Mouse (Mus musculus) spleen, adult 12 weeks (tissue): Measurements from ENCODE around the gene Gigyf1.
A peak's percentile ranks its signal among the peaks of the same experiment; 100 is the strongest.

Experiments
- DNase-seq: peaks from one replicate; pipeline ENCODE4 v3.0.0; 2022; ENCODE audit warnings: low spot score

Gigyf1 gene

DNA sequence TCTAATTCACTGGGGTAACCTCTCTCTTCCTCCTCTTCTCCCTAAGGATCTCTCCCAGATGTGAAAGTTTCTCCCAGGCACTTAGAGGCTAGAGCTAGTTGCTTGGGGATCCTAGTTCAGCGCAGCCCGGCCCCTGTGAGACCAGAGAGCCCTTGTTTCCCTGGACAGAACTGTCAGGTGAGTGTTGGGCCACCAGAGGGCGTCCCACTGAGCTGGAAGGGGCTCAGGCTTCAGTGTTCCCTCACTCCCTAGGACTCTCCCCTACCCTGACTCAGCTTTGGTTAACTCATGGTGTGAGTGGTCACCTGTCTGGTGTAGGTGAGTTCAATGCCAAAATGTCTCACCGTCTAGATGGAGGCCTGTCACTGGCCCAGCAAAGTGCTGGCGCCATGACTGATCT lies at the start of gene Gigyf1:
TSS of gene Gigyf1 (plus strand) at position 113 of the 400 bp plus-strand sequence.
- no peak for DNase-seq

- DNase-seq, result no peak
These were observed 46.0 kb upstream of the Gigyf1 start for GRCm38 (mm10) chr5:137472252-137472904.

DNA sequence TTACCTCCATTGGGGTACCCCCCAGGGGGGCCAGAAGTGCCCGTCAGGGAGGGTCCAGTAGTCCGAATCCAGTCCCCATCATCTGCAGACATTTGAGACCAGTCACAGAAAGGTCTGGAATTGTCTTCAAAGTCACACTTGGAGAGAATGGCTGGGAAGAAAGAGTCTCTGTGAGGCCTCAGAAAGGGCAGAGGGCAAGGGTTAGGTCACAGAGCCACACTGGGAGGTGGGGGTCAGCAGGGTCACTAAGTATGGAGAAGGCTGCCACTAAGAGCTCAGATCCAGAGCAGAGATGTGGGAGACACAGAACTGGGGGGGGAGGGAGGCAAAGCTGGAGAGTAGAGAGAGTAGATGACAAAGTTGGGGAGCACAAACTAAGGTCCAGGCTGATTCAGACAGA lies 44.0 kb upstream of the Gigyf1 start:
- no peak for DNase-seq

DNA sequence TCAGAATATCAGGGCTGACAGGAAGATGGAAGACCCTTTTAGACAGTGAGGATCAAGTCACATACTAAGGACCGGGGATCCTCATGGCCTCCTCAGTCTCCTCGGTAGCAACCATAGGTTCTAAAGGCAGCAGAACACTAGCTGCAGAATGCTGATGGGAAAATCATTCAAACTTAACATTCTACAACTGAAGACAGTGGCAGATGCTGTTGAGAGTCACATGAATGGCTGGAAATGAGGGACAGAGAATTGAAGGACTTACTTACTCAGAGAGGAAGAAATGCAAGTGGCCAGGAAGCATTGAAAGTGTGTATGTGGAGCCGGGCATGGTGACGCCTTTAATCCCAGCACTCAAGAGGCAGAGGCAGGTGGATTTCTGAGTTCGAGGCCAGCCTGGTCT lies 41.4 kb upstream of the Gigyf1 start, which contains the start of gene Zan:
TSS of gene Zan (minus strand) at position 101 of the 400 bp plus-strand sequence.
- DNase-seq, result no peak

GRCm38 (mm10) chr5:137481138-137481537 lies 37.2 kb upstream of the Gigyf1 start:
- no peak for DNase-seq

GRCm38 (mm10) chr5:137481897-137482296 lies 36.5 kb upstream of the Gigyf1 start:
- DNase-seq, result no peak

- DNase-seq, result no peak
These were observed 33.1 kb upstream of the Gigyf1 start for GRCm38 (mm10) chr5:137485071-137485850.

DNA sequence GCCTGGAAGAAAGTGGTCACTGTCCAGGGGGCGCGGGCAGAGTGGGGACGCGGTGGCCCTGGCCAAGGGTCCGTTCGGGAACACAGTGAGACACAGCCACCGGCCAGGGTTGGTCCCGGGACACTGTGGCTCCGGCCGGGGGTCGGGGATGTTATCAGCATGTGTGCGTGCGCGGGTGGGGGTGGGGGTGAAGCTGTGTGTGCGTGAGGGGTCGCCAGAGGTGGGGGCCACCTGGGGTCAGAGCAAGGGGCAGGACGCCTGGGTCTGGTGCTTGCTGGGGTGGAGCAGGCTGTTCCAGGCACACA lies 32.5 kb upstream of the Gigyf1 start:
- no peak for DNase-seq

DNA sequence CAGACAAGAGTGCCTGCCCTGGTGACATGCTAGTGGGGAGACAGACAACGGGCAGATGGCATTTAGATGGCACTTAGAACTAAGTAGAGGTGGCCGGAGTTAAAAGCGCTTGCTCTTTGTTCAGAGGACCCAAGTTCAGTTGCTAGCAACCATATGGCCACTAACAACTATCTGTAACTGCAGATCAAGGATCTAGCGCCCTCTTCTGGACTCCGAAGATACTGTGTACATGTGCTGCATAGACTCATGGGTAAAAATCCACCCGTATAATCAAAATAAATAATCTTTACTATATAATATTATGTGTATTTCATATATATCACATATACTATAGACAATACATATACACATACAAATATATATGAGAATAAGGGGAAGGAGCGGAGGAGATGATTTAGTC lies 30.7 kb upstream of the Gigyf1 start:
- DNase-seq, result no peak

DNA sequence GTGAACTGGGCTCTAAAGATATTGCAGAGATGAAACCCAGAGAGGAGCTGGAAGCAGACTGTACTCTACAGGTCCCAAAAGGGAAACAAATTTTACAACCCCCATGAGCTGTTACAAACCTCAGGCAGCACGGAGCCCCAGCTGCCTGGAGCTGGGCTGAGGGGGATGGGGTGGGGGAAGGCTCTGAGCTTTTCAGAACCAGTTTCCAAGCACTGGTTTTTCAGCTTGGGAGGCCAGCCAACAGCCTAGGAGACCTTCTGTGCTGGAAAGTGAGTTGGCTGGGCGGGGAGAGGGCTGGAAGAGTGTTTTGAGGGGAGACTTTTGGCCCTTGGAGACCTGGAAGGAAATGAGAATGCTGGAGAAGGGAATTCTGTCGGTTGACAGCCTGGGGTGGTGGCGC lies 26.8 kb upstream of the Gigyf1 start:
- no peak for DNase-seq

- no peak for DNase-seq
These were observed 24.5 kb upstream of the Gigyf1 start for GRCm38 (mm10) chr5:137493831-137494230.

DNA sequence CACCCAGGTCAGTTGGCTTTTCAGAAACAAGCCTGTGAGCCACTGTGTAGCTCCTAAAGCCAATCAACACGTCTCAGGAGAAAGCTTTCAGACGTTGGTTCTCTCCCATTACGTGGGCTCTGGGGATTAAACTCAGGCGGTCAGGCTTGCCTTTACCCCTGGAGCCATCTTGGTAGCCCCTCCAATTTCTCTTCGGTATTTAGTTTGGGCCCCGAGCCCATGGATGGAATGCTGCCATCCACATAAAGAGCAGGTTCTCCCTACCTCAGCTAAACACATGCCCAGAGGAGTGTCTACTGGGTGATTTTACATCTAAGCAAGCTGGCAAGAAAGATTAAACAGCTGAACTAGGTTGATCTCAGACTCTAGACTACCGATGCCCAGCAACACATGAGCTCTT lies 18.2 kb upstream of the Gigyf1 start:
- no peak for DNase-seq

GRCm38 (mm10) chr5:137501709-137502666 lies 16.4 kb upstream of the Gigyf1 start, which contains the start of gene Pop7:
Pop7 (minus strand) TSS chr5:137502518.
- DNase-seq, result peak; percentile 100

- DNase-seq, result no peak
These were observed 15.7 kb upstream of the Gigyf1 start for GRCm38 (mm10) chr5:137502667-137503110.

GRCm38 (mm10) chr5:137504041-137504440 lies 14.3 kb upstream of the Gigyf1 start:
- no peak for DNase-seq

GRCm38 (mm10) chr5:137510014-137510501 lies 8.3 kb upstream of the Gigyf1 start:
- peak; percentile 58 for DNase-seq

GRCm38 (mm10) chr5:137510573-137511390 lies 7.6 kb upstream of the Gigyf1 start:
- DNase-seq, result no peak

DNA sequence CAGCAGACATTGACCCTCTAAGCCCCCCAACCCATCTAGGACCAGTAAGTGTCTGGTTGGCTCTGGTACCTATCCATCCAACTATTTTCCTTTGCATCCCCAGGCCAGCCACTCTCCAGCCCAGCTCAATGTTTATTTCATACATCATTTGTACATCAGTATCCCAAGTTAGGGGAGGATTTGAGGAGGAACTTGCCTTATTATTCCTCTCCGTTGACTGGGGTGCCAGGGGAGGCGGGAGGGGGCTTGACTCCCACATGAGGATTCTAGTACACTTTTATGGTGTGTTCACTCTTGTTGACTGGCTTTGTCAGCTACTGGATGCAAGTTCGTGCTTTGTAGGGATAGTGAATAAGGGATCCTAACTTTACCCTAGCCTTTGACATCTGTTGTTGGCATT lies 6.6 kb upstream of the Gigyf1 start:
- DNase-seq, result no peak

DNA sequence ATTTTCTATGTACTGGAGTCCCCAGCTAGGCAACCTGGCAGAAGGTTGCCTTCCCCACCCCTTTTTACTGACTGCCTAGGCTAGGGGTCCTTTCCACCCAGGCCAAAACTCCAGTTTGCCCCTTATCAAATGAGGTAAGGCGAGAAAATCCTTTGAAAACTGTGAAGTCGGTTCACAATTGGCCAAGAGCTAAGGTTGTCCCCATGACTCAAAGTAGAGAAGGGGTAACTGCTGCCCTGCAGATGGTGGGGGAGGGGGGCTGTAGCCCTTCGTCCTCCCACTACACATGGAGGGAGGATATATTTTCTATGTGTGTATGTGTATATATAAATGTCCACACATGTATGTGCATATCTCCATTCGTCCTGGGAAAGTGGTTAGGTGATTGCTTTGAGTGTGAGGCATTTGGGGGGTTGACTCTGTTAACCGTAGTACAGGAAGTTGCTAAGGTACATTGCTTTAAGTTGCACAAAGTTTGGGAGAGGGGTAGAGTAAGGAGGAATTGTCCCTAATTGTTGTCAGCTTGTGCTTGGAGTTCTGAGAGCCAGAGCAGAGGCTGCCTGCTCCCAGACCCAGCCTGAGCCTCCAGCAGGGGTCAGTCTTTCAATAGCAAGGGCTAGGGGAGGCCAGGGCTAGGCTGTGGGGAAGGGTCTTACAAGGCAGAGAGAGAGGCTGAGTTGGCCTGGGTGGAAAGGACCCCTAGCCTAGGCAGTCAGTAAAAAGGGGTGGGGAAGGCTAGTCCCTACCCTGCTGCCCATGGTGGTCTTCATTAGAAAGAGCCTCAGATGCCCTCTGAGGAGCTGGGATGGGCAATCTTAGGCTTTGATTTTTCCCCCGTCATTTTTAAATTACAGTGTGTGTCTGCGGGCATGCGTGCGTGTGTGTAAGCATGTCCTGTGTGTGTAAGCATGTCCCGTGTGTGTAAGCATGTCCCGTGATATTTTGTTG lies 5.2 kb upstream of the Gigyf1 start:
- no peak for DNase-seq
